Mouse (Mus musculus) lung, postnatal 0 days (tissue): ENCODE measurements around the gene Pycr1.

ENCODE experiments used
- CTCF ChIP-seq: IDR thresholded peaks from 2 replicates; pipeline ENCODE4 v1.5.1; 2016; ENCODE audit warnings: antibody characterized with exemption, mild to moderate bottlenecking
- EP300 ChIP-seq: IDR thresholded peaks from 2 replicates; pipeline ENCODE4 v1.6.1; 2016; ENCODE audit warnings: antibody characterized with exemption, mild to moderate bottlenecking, control low read depth

DNA sequence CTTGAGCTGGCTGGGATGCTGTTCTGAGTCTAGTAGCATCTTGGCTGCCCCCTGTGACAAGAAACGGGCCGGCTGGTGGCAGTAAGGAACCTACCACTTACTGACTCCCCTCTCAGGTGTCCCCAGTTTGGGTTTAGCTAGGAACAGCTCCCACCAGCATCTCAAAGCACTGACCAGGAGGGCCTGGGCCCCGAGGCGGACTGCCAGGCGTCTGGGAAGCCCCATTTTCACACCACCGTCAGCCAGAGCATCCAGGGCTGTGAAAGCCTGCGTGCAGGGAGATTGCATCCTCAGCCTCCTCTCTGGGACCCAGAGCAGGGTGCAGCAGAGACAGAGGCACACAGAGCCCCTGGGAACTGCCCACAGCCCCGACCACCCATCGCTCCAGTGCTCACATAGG, 2.3 kb downstream of the Pycr1 start:
- TF ChIP-seq CTCF (no peak), EP300 (no peak)
